Mouse (Mus musculus): ENCODE data around the gene St3gal3. TPM values are rescaled to one million over a fixed set of nuclear protein-coding genes. Genes with fewer than 3 reads are reported as not detected.

The St3gal3 gene
- polyA plus RNA-seq (2014; fragmentation: Nextera tagmentation; extraction: Ambion mirVana) = 6.3 and 7.3 TPM in 2 replicates

GRCm38 (mm10) chr4:118134485-118135365 is at the start of gene St3gal3:
TSS of gene St3gal3 (minus strand) at chr4:118134914.
- peak; percentile 99 for ATAC-seq (ENCODE audit: insufficient number of reproducible peaks, low FRiP score, low TSS enrichment, low read depth)
- Histone ChIP-seq H3K4me3 (ENCODE audit: low read depth, low read length) (peak within 1 kb of the TSS; percentile 91), H3K9ac (ENCODE audit: low read length) (peak within 1 kb of the TSS; percentile 84), H3K4me2 (ENCODE audit: low read depth, severe bottlenecking) (peak within 1 kb of the TSS; percentile 83), H3K4me1 (ENCODE audit: control insufficient read depth, insufficient read depth, low read length) (0 out of 2 replicates have a peak, but pooled peaks cover 2% of the 10 kb centered on the region), H3K9me3 (ENCODE audit: control insufficient read depth, low read length) (no peaks in the 10 kb centered on the region), H3K36me3 (ENCODE audit: control insufficient read depth, insufficient read depth, low read length) (peaks cover 14% of the 10 kb centered on the region), H3K27ac (replicated peaks; ENCODE audit: low read depth, low read length) (peak within 1 kb of the TSS; percentile 80; the same call in 1 of the 2 replicates), H3K27me3 (ENCODE audit: control insufficient read depth, insufficient read depth, low read length) (no peaks in the 10 kb centered on the region)
- WGBS = under 1% methylated on average over 77 of the region's 84 CpGs
- DNase-seq (ENCODE audit: low spot score) = peak; percentile 95

- peaks cover 14% of the 10 kb centered on the region; the same call in 1 of the 2 replicates for H3K36me3 ChIP-seq (ENCODE audit: control insufficient read depth, insufficient read depth, low read length)
- 17% methylated on average over 17 of the region's 17 CpGs for WGBS
- no peaks in the 10 kb centered on the region for H3K9me3 ChIP-seq (ENCODE audit: control insufficient read depth, low read length)
- ATAC-seq (ENCODE audit: insufficient number of reproducible peaks, low FRiP score, low TSS enrichment, low read depth) (no peak), DNase-seq (ENCODE audit: low spot score) (no peak)
- no peaks in the 10 kb centered on the region for H3K27me3 ChIP-seq (ENCODE audit: control insufficient read depth, insufficient read depth, low read length)
- H3K4me2 ChIP-seq (ENCODE audit: low read depth, severe bottlenecking) = peak overlapping the region; percentile 68
- peak overlapping the region; percentile 90 for H3K27ac ChIP-seq (replicated peaks; ENCODE audit: low read depth, low read length)
- H3K4me1 ChIP-seq (ENCODE audit: control insufficient read depth, insufficient read depth, low read length) = peaks cover 6% of the 10 kb centered on the region; the same call in 1 of the 2 replicates
- H3K4me3 ChIP-seq (ENCODE audit: low read depth, low read length) = peak overlapping the region; percentile 82
- peak overlapping the region; percentile 47 for H3K9ac ChIP-seq (ENCODE audit: low read length)
Measured at GRCm38 (mm10) chr4:118180301-118181080, 45.8 kb upstream of the St3gal3 start.

- Histone ChIP-seq H3K4me2 (ENCODE audit: low read depth, severe bottlenecking) (peak within 1 kb of the TSS; percentile 68), H3K9me3 (ENCODE audit: control insufficient read depth, low read length) (no peaks in the 10 kb centered on the region), H3K9ac (ENCODE audit: low read length) (peak within 1 kb of the TSS; percentile 89), H3K27me3 (ENCODE audit: control insufficient read depth, insufficient read depth, low read length) (no peaks in the 10 kb centered on the region), H3K4me3 (ENCODE audit: low read depth, low read length) (peak within 1 kb of the TSS; percentile 82), H3K27ac (replicated peaks; ENCODE audit: low read depth, low read length) (peak within 1 kb of the TSS; percentile 90), H3K36me3 (ENCODE audit: control insufficient read depth, insufficient read depth, low read length) (peaks cover 16% of the 10 kb centered on the region; the same call in 1 of the 2 replicates), H3K4me1 (ENCODE audit: control insufficient read depth, insufficient read depth, low read length) (peaks cover 6% of the 10 kb centered on the region; the same call in 1 of the 2 replicates)
- under 1% methylated on average over 38 of the region's 38 CpGs for WGBS
- ATAC-seq (ENCODE audit: insufficient number of reproducible peaks, low FRiP score, low TSS enrichment, low read depth) (peak; percentile 100), DNase-seq (ENCODE audit: low spot score) (peak; percentile 92)
Measured at GRCm38 (mm10) chr4:118179467-118180300, 45.0 kb upstream of the St3gal3 start, which contains the start of gene Kdm4a. TSS of gene Kdm4a (minus strand) at chr4:118180043.

GRCm38 (mm10) chr4:118178952-118179466 is 44.3 kb upstream of the St3gal3 start:
- H3K4me1 ChIP-seq (ENCODE audit: control insufficient read depth, insufficient read depth, low read length) = peaks cover 6% of the 10 kb centered on the region; the same call in 1 of the 2 replicates
- H3K9ac ChIP-seq (ENCODE audit: low read length) = peak overlapping the region; percentile 89
- WGBS = 4% methylated on average over 12 of the region's 12 CpGs
- H3K4me3 ChIP-seq (ENCODE audit: low read depth, low read length) = peak overlapping the region; percentile 82
- no peak for DNase-seq (ENCODE audit: low spot score)
- peak overlapping the region; percentile 64 for H3K4me2 ChIP-seq (ENCODE audit: low read depth, severe bottlenecking)
- no peaks in the 10 kb centered on the region for H3K27me3 ChIP-seq (ENCODE audit: control insufficient read depth, insufficient read depth, low read length)
- no peaks in the 10 kb centered on the region for H3K9me3 ChIP-seq (ENCODE audit: control insufficient read depth, low read length)
- ATAC-seq (ENCODE audit: insufficient number of reproducible peaks, low FRiP score, low TSS enrichment, low read depth) = no peak; the same call in 1 of the 2 replicates
- H3K27ac ChIP-seq (replicated peaks; ENCODE audit: low read depth, low read length) = peak overlapping the region; percentile 90
- peaks cover 16% of the 10 kb centered on the region; the same call in 1 of the 2 replicates for H3K36me3 ChIP-seq (ENCODE audit: control insufficient read depth, insufficient read depth, low read length)

GRCm38 (mm10) chr4:118172461-118172860 is 37.7 kb upstream of the St3gal3 start:
- ATAC-seq (ENCODE audit: insufficient number of reproducible peaks, low FRiP score, low TSS enrichment, low read depth) = no peak
- Histone ChIP-seq H3K36me3 (ENCODE audit: control insufficient read depth, insufficient read depth, low read length) (peaks cover 48% of the 10 kb centered on the region), H3K27ac (replicated peaks; ENCODE audit: low read depth, low read length) (no peak overlapping the region), H3K4me1 (ENCODE audit: control insufficient read depth, insufficient read depth, low read length) (no peaks in the 10 kb centered on the region), H3K9ac (ENCODE audit: low read length) (no peak overlapping the region), H3K27me3 (ENCODE audit: control insufficient read depth, insufficient read depth, low read length) (no peaks in the 10 kb centered on the region), H3K4me3 (ENCODE audit: low read depth, low read length) (no peak overlapping the region), H3K9me3 (ENCODE audit: control insufficient read depth, low read length) (no peaks in the 10 kb centered on the region), H3K4me2 (ENCODE audit: low read depth, severe bottlenecking) (no peak overlapping the region)
- DNase-seq (ENCODE audit: low spot score) = no peak
- WGBS = 95% methylated on average over 12 of the region's 12 CpGs

- WGBS = 89% methylated on average over 9 of the region's 9 CpGs
- H3K4me1 ChIP-seq (ENCODE audit: control insufficient read depth, insufficient read depth, low read length) = no peaks in the 10 kb centered on the region
- no peak for ATAC-seq (ENCODE audit: insufficient number of reproducible peaks, low FRiP score, low TSS enrichment, low read depth)
- no peak overlapping the region for H3K27ac ChIP-seq (replicated peaks; ENCODE audit: low read depth, low read length)
- no peak overlapping the region for H3K4me3 ChIP-seq (ENCODE audit: low read depth, low read length)
- no peaks in the 10 kb centered on the region for H3K9me3 ChIP-seq (ENCODE audit: control insufficient read depth, low read length)
- no peak overlapping the region for H3K9ac ChIP-seq (ENCODE audit: low read length)
- no peak overlapping the region for H3K4me2 ChIP-seq (ENCODE audit: low read depth, severe bottlenecking)
- peaks cover 51% of the 10 kb centered on the region for H3K36me3 ChIP-seq (ENCODE audit: control insufficient read depth, insufficient read depth, low read length)
- no peaks in the 10 kb centered on the region for H3K27me3 ChIP-seq (ENCODE audit: control insufficient read depth, insufficient read depth, low read length)
- DNase-seq (ENCODE audit: low spot score) = peak; percentile 36
Measured at GRCm38 (mm10) chr4:118171006-118171405, 36.3 kb upstream of the St3gal3 start.

GRCm38 (mm10) chr4:118162123-118162522 is 27.4 kb upstream of the St3gal3 start:
- Histone ChIP-seq H3K4me3 (ENCODE audit: low read depth, low read length) (no peak overlapping the region), H3K27me3 (ENCODE audit: control insufficient read depth, insufficient read depth, low read length) (no peaks in the 10 kb centered on the region), H3K27ac (replicated peaks; ENCODE audit: low read depth, low read length) (no peak overlapping the region), H3K9ac (ENCODE audit: low read length) (no peak overlapping the region), H3K36me3 (ENCODE audit: control insufficient read depth, insufficient read depth, low read length) (peaks cover 71% of the 10 kb centered on the region), H3K9me3 (ENCODE audit: control insufficient read depth, low read length) (no peaks in the 10 kb centered on the region), H3K4me2 (ENCODE audit: low read depth, severe bottlenecking) (no peak overlapping the region), H3K4me1 (ENCODE audit: control insufficient read depth, insufficient read depth, low read length) (no peaks in the 10 kb centered on the region)
- DNase-seq (ENCODE audit: low spot score) = no peak
- WGBS = 96% methylated on average over 12 of the region's 12 CpGs
- ATAC-seq (ENCODE audit: insufficient number of reproducible peaks, low FRiP score, low TSS enrichment, low read depth) = no peak
